Mouse (Mus musculus): ENCODE results near the gene 3100002H09Rik. TPM values are rescaled to one million over a fixed set of nuclear protein-coding genes. Genes with fewer than 3 reads are reported as not detected.
A peak's percentile ranks its signal among the peaks of the same experiment; 100 is the strongest.

3100002H09Rik gene
- polyA plus RNA-seq, 1 experiment from 2014 or later: 1.5 TPM

DNA sequence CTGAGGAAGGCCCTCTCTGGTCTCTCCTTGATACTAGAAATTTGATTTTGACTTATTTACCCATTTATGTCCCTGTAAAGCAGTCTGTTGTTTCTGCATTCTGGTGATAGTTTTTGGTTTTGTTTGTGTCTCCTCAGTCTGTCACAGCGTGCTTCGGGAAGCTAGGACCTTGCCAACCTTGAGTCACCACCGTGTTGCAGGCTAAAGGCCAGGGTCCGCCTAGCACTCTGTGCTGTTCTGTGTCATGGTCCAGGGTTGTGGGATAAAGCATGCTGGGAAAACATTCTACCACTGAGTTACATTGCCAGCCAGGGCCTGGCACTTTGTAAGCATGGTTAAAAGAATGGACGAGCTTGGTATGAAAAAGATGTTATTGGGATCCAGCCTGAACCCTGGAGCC is 12.0 kb upstream of the 3100002H09Rik start:
- Histone ChIP-seq H3K9ac (ENCODE audit: low read depth, low read length) (no peak overlapping the region), H3K9me3 (replicated peaks; ENCODE audit: control insufficient read depth, low read length, poor library complexity, severe bottlenecking) (no peaks in the 10 kb centered on the region), H3K4me1 (ENCODE audit: control insufficient read depth, insufficient read depth, low read length) (peaks cover 20% of the 10 kb centered on the region), H3K36me3 (ENCODE audit: control insufficient read depth, insufficient read depth, low read length) (no peaks in the 10 kb centered on the region), H3K4me2 (ENCODE audit: low read length) (no peak overlapping the region), H3K27me3 (ENCODE audit: control insufficient read depth, insufficient read depth, low read depth, low read length) (0 out of 2 replicates have a peak, but pooled peaks cover 2% of the 10 kb centered on the region), H3K27ac (ENCODE audit: low read length) (no peak overlapping the region), H3K4me3 (ENCODE audit: low read depth, low read length) (no peak overlapping the region)
- WGBS: 92% methylated on average over 5 of the region's 5 CpGs
- ATAC-seq: no peak

GRCm38 (mm10) chr4:124621406-124621805 is 10.8 kb upstream of the 3100002H09Rik start:
- Histone ChIP-seq H3K9me3 (replicated peaks; ENCODE audit: control insufficient read depth, low read length, poor library complexity, severe bottlenecking) (no peaks in the 10 kb centered on the region), H3K4me3 (ENCODE audit: low read depth, low read length) (no peak overlapping the region), H3K27me3 (ENCODE audit: control insufficient read depth, insufficient read depth, low read depth, low read length) (0 out of 2 replicates have a peak, but pooled peaks cover 2% of the 10 kb centered on the region), H3K4me1 (ENCODE audit: control insufficient read depth, insufficient read depth, low read length) (peaks cover 18% of the 10 kb centered on the region), H3K9ac (ENCODE audit: low read depth, low read length) (no peak overlapping the region), H3K27ac (ENCODE audit: low read length) (no peak overlapping the region), H3K4me2 (ENCODE audit: low read length) (no peak overlapping the region), H3K36me3 (ENCODE audit: control insufficient read depth, insufficient read depth, low read length) (no peaks in the 10 kb centered on the region)
- ATAC-seq: peak; percentile 13; the same call in 1 of the 2 replicates
- 53% methylated on average over 11 of the region's 11 CpGs for WGBS

- Histone ChIP-seq H3K4me3 (ENCODE audit: low read depth, low read length) (no peak overlapping the region), H3K4me2 (ENCODE audit: low read length) (peak overlapping the region; percentile 32), H3K9me3 (replicated peaks; ENCODE audit: control insufficient read depth, low read length, poor library complexity, severe bottlenecking) (no peaks in the 10 kb centered on the region), H3K27me3 (ENCODE audit: control insufficient read depth, insufficient read depth, low read depth, low read length) (no peaks in the 10 kb centered on the region), H3K4me1 (ENCODE audit: control insufficient read depth, insufficient read depth, low read length) (peaks cover 23% of the 10 kb centered on the region), H3K27ac (ENCODE audit: low read length) (peak overlapping the region; percentile 11; the same call in 1 of the 2 replicates), H3K36me3 (ENCODE audit: control insufficient read depth, insufficient read depth, low read length) (no peaks in the 10 kb centered on the region), H3K9ac (ENCODE audit: low read depth, low read length) (no peak overlapping the region; the same call in 1 of the 2 replicates)
- no peak for ATAC-seq
- WGBS: 6% methylated on average over 15 of the region's 16 CpGs
These were observed 8.0 kb upstream of the 3100002H09Rik start for GRCm38 (mm10) chr4:124618599-124618998.

GRCm38 (mm10) chr4:124616636-124617035 is 6.0 kb upstream of the 3100002H09Rik start:
- Histone ChIP-seq H3K27me3 (ENCODE audit: control insufficient read depth, insufficient read depth, low read depth, low read length) (no peaks in the 10 kb centered on the region), H3K27ac (ENCODE audit: low read length) (peak overlapping the region; percentile 60; the same call in 1 of the 2 replicates), H3K4me1 (ENCODE audit: control insufficient read depth, insufficient read depth, low read length) (peaks cover 23% of the 10 kb centered on the region), H3K4me2 (ENCODE audit: low read length) (no peak overlapping the region), H3K9ac (ENCODE audit: low read depth, low read length) (no peak overlapping the region), H3K4me3 (ENCODE audit: low read depth, low read length) (no peak overlapping the region), H3K9me3 (replicated peaks; ENCODE audit: control insufficient read depth, low read length, poor library complexity, severe bottlenecking) (no peaks in the 10 kb centered on the region), H3K36me3 (ENCODE audit: control insufficient read depth, insufficient read depth, low read length) (no peaks in the 10 kb centered on the region)
- 44% methylated on average over 1 of the region's 1 CpGs for WGBS
- no peak for ATAC-seq

- WGBS: 38% methylated on average over 9 of the region's 9 CpGs
- Histone ChIP-seq H3K36me3 (ENCODE audit: control insufficient read depth, insufficient read depth, low read length) (no peaks in the 10 kb centered on the region), H3K4me2 (ENCODE audit: low read length) (no peak overlapping the region), H3K9me3 (replicated peaks; ENCODE audit: control insufficient read depth, low read length, poor library complexity, severe bottlenecking) (no peaks in the 10 kb centered on the region), H3K4me3 (ENCODE audit: low read depth, low read length) (no peak overlapping the region), H3K27me3 (ENCODE audit: control insufficient read depth, insufficient read depth, low read depth, low read length) (no peaks in the 10 kb centered on the region), H3K27ac (ENCODE audit: low read length) (peak overlapping the region; percentile 60), H3K9ac (ENCODE audit: low read depth, low read length) (no peak overlapping the region), H3K4me1 (ENCODE audit: control insufficient read depth, insufficient read depth, low read length) (peaks cover 20% of the 10 kb centered on the region)
- no peak for ATAC-seq
These were observed 5.4 kb upstream of the 3100002H09Rik start for GRCm38 (mm10) chr4:124615986-124616385.

DNA sequence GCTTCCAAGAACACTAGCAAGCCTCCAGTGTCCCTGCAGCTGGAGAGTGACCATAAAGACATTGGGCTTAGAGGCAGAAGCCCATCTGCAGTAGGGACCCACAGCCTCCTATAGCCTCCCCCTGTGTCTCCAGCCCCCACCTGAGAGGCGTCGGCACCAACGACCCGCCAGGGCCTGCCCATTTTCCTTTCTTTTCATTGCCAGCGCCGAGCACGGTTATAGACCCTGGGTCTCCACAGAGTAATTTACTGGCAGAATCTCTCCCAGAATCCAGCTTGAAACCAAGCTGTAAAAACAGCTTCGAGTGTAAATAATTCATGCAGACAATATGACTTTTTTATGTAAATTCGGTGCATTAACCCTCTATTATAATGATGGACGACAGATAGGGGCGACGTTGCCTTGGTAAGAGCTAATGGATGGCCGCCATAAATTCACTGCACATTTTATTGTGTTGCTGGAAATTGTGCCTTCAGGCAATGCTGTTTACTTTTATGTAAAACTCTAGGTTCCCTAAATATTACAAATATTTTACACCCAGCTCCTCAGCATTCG is 4.9 kb upstream of the 3100002H09Rik start:
- 30% methylated on average over 14 of the region's 14 CpGs for WGBS
- Histone ChIP-seq H3K4me3 (ENCODE audit: low read depth, low read length) (no peak overlapping the region), H3K27me3 (ENCODE audit: control insufficient read depth, insufficient read depth, low read depth, low read length) (no peaks in the 10 kb centered on the region), H3K4me1 (ENCODE audit: control insufficient read depth, insufficient read depth, low read length) (peaks cover 20% of the 10 kb centered on the region), H3K27ac (ENCODE audit: low read length) (peak overlapping the region; percentile 66; the same call in 1 of the 2 replicates), H3K9ac (ENCODE audit: low read depth, low read length) (no peak overlapping the region), H3K9me3 (replicated peaks; ENCODE audit: control insufficient read depth, low read length, poor library complexity, severe bottlenecking) (no peaks in the 10 kb centered on the region), H3K36me3 (ENCODE audit: control insufficient read depth, insufficient read depth, low read length) (no peaks in the 10 kb centered on the region), H3K4me2 (ENCODE audit: low read length) (no peak overlapping the region)
- no peak for ATAC-seq

- Histone ChIP-seq H3K4me1 (ENCODE audit: control insufficient read depth, insufficient read depth, low read length) (peaks cover 20% of the 10 kb centered on the region), H3K9ac (ENCODE audit: low read depth, low read length) (no peak overlapping the region), H3K27ac (ENCODE audit: low read length) (no peak overlapping the region), H3K36me3 (ENCODE audit: control insufficient read depth, insufficient read depth, low read length) (no peaks in the 10 kb centered on the region), H3K27me3 (ENCODE audit: control insufficient read depth, insufficient read depth, low read depth, low read length) (no peaks in the 10 kb centered on the region), H3K4me2 (ENCODE audit: low read length) (no peak overlapping the region), H3K4me3 (ENCODE audit: low read depth, low read length) (no peak overlapping the region), H3K9me3 (replicated peaks; ENCODE audit: control insufficient read depth, low read length, poor library complexity, severe bottlenecking) (no peaks in the 10 kb centered on the region)
- ATAC-seq: no peak
- 0% methylated on average over 1 of the region's 1 CpGs for WGBS
These were observed 3.6 kb upstream of the 3100002H09Rik start for GRCm38 (mm10) chr4:124614189-124614588.

GRCm38 (mm10) chr4:124611768-124612167 is 1.2 kb upstream of the 3100002H09Rik start:
- H3K4me2 ChIP-seq (ENCODE audit: low read length): no peak overlapping the region
- H3K27me3 ChIP-seq (ENCODE audit: control insufficient read depth, insufficient read depth, low read depth, low read length): no peaks in the 10 kb centered on the region
- no peak overlapping the region for H3K4me3 ChIP-seq (ENCODE audit: low read depth, low read length)
- WGBS: 82% methylated on average over 4 of the region's 4 CpGs
- ATAC-seq: no peak
- peaks cover 10% of the 10 kb centered on the region for H3K4me1 ChIP-seq (ENCODE audit: control insufficient read depth, insufficient read depth, low read length)
- no peaks in the 10 kb centered on the region for H3K9me3 ChIP-seq (replicated peaks; ENCODE audit: control insufficient read depth, low read length, poor library complexity, severe bottlenecking)
- no peak overlapping the region for H3K9ac ChIP-seq (ENCODE audit: low read depth, low read length)
- H3K36me3 ChIP-seq (ENCODE audit: control insufficient read depth, insufficient read depth, low read length): no peaks in the 10 kb centered on the region
- H3K27ac ChIP-seq (ENCODE audit: low read length): no peak overlapping the region

GRCm38 (mm10) chr4:124610066-124610465 is 537 bp downstream of the 3100002H09Rik start:
- Histone ChIP-seq H3K4me3 (ENCODE audit: low read depth, low read length) (no peak overlapping the region), H3K4me1 (ENCODE audit: control insufficient read depth, insufficient read depth, low read length) (peaks cover 2% of the 10 kb centered on the region; the same call in 1 of the 2 replicates), H3K36me3 (ENCODE audit: control insufficient read depth, insufficient read depth, low read length) (no peaks in the 10 kb centered on the region), H3K4me2 (ENCODE audit: low read length) (no peak overlapping the region), H3K9me3 (replicated peaks; ENCODE audit: control insufficient read depth, low read length, poor library complexity, severe bottlenecking) (no peaks in the 10 kb centered on the region), H3K27me3 (ENCODE audit: control insufficient read depth, insufficient read depth, low read depth, low read length) (no peaks in the 10 kb centered on the region), H3K27ac (ENCODE audit: low read length) (no peak overlapping the region), H3K9ac (ENCODE audit: low read depth, low read length) (no peak overlapping the region)
- 71% methylated on average over 2 of the region's 2 CpGs for WGBS
- no peak for ATAC-seq
